Mouse (Mus musculus) kidney, postnatal 36 days (tissue): ENCODE data around the gene Nrsn1.
"Not testable (repeated sequence)": the region's sequence is repeated elsewhere in the genome, so short reads cannot be mapped to it uniquely, and the experiment has no call there.

Source experiments
- DNase-seq, 2 experiments: peaks; one replicate each; pipeline ENCODE4 v3.0.0; 2021 to 2022; ENCODE audit warnings: mixed read lengths in 2 of 2

Gene Nrsn1

DNA sequence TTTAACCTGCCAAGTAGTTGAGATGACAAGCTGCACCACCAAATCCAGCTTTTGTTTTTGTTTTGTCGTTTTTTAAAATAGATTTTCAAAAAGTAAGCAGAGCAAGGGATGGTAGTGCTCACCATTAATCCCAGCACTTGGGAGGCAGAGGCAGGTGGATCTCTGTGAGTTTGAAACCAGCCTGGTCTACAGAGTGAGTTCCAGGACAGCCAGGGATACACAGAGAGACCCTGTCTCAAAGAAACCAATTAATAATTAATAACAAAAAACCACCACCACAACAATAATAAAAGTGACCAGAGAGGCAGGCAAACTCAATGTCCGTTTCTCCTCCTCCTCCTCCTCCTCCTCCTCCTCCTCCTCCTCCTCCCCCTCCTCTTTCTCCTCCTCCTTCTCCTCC, at the start of gene Nrsn1:
Gene Nrsn1 (minus strand): TSS at position 101 of the 400 bp plus-strand sequence.
- DNase-seq, result not testable (repeated sequence)

DNA sequence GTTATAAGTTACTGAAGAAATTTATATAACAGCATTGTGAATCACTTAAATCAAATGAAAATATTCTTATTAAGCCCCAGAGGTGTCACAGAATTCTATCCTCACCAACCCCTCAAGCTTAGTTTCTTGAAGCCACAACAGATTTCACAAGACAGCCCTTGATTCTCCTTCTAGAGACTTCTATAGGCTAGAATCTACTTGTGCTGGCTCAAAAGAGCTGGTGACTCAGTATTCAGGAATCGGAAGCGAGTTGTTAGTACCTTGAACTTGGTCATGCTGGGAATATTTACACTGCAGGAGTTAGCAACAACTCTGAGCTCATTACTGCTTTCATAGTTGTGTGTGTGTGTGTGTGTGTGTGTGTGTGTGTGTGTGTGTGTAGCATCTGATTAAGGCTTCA, 41.8 kb upstream of the Nrsn1 start:
- DNase-seq, result no peak

DNA sequence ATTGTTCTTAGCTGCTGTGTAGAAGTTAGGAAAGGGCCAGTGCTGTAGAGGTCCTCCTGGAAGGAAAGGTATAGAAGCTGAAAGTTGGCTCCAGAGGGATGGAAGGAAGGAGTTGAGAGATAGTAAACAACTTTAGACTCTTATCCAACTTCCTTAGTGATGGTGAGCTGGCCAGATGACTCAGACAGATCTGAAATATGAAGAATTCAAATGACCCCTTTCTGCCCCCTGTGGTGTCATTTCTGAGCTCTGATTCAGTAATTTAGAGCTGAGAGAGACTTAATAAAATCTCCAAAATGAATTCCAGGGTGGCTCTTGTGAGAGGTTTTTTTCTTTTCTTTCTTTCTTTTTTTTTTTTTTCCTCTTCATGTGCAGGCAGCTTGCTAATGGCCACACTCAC, 39.8 kb upstream of the Nrsn1 start:
- DNase-seq, result no peak

DNA sequence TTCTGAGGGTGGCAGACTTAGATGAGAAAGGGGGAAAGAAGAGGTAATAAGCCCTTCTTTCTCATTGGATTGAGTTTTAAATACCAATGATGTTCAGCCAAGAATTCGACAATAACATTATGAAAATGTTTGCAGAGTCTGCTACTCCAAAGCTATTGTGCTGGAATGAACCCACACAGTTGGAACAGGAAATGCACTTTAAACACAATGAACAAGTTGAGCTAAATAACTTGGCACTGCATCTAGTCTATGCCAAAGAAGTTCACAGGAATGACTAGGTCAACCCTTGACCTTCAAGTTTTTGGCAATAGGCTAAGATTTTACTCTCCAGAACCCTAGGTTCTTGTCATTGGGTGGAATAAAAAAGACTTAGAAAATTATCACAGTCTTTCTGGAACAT, 18.4 kb upstream of the Nrsn1 start:
- DNase-seq, result no peak

DNA sequence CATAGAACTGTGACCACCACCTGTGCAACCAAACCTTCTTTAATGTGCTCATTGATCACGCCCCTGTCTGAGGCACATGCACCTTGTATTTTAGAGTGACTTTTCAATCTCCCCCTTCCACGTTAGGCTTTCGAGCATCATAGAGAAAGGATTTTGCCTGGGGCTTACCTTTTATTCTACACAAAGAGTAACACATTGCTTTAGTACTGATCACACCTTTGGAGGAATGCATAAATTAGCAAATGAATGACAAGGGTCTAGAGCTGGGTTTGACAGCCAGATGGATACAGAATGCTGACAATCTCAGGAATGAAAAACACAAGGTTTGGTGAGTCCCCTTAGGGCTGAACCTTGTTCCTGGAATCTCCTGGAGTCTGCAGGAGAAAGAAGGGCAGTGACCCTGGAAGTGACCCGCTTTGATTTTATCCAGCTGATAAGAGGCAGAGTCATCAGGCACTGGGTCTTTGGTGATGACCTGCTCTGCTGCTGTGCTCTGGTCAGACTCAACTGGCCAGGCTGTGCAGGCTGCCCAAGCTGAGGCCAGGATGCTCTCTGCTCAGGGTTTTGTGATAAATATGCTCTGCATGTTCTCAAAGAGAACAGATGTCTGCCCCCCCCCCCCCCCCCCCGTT, 4.7 kb upstream of the Nrsn1 start:
- no peak for DNase-seq

DNA sequence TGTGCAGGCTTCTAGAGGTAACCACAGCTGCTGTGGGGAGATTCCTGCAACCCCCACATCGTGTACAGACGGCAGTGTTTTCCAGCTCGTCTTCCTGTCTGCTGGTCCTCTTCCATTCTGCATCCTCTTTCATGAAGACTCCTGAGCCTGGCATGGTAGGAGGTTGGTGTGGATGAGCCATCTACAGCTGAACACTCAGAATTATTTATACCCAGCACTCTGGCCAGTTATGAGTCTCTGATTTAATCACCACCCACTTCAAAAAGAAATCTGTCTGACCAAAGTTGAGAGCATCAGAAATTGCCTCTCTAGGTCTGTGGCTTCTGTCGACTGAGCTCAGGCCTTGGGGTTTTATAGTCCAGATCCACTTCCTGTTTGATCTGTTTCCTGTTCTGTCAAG, 1.9 kb upstream of the Nrsn1 start:
- DNase-seq, result no peak

DNA sequence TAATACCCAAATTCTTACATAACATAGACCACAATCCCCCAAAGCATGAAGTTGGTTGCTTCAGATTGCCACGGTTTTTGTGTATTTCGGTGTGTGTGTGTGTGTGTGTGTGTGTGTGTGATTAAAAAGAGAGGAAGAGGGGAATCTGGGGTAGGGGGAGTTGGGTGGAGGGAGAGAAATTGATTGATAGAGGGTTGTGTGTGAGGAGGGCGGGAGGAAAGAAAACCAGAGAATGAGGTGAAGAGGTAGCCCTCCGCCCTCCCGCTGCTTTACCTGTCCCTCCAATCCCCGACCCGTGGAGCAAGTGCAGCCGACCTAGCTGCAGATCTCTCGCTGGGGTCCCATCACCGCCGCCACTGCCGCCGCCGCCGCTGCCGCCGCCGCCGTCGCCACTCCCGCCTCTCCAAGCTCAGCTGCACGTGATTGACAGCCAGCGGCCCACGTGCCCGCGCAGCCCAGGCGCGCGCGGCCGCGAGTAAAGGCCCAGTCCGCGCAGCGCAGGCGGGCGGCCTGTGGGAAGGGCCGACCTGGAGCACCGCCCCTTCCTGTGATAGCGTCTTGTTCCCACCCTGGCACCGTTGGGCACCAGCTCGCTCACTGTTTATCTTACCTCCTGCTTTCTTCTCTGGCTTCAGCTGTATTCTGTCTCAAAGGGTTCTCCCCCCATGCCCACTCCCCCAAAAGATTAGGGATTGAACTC, 583 bp downstream of the Nrsn1 start:
- DNase-seq, result peak; percentile 3 to 8

DNA sequence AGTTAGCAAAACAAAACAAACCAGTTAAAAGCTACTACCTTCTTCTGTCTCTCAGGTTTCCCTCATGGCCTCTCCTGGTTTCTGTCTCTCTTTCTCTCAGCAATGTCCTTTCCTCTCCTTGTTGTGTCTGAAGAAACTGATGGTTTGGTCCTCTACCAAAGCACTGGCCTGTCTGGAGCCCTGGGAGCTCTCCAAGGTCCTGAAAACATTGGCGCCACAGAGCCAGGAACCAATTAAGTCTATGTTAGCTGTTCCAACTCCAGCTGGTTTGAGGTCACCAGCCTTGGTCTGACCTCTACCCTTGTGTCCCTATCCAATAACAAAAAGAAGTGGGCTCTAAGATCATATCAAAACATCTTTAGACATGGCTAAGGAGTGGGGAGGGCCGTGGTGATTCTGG, 1.3 kb downstream of the Nrsn1 start:
- peak; percentile 63 to 83 for DNase-seq

DNA sequence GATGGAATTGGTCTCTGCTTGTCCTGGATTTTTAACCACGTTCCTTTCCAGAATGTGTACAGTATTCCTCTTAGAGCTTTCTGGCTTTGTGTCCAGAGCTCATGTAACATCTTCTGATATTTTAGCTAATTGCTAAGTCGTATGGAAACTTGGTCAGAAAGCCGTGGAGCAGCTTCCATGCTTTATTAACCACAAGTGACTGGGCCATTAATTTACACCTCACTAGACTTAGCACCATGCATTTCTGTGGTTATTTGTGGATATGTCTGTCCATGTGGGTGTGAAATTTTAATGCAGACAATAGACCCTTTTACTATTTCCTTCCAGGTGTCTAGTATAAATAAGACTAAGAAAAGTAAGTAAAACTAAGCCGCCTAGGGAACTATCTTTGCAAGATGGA, 7.6 kb downstream of the Nrsn1 start:
- no peak for DNase-seq

DNA sequence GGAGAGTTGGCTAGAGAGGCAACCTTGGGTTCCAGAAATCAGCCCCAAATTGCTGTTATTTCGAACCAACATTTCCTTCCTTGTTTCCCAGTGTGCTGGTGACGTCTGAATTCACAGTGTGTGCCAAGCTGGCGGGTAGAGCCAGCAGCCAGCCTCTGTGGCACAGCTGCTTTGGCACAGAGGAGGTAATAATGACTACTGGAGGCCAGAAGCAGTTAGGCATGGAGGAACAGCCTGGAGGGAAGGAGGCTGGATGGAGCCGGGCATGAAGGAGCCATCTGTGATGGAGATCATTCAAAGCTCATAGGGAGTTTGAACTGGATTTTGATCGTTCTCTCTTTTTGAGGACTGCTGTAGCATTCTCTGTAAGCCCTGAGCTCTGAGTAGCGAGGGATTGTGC, 12.7 kb downstream of the Nrsn1 start:
- DNase-seq, result no peak

DNA sequence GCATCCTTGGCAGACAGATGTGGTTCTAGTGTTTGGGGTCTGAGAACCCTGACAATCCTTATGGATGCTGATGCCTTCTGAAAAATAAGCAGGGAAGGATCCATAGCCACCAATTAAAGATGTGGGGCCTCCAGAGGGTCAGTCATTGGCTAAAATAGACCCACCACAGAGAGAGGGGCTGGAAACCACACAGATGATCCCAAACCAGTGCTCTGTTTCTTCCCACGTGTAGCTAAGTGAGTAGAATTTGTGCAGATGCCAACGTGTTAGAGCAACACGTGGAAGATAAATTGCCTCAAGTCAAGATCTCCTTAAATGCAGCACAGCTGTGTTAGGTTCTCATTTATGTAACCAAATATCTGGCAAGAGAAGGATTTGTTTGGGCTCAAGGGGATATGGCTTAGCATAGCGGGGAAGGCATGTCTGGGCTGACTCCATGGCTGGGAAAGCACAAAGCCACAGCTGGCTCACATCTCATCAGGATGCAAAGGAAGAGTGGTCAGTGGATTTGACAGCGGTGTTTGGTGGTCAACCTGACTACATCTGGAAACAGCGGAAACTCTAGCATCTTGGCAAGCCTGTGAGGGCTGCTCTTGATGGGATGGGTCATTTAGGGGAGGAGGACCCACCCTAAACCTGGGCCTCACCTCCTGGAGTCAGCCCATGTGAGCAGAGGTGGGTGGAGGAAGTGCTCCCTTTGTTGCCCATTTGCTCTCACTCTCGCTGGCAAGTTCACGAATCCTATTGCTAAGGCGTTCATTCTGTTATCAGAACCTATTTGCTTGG, 15.6 kb downstream of the Nrsn1 start:
- no peak for DNase-seq

DNA sequence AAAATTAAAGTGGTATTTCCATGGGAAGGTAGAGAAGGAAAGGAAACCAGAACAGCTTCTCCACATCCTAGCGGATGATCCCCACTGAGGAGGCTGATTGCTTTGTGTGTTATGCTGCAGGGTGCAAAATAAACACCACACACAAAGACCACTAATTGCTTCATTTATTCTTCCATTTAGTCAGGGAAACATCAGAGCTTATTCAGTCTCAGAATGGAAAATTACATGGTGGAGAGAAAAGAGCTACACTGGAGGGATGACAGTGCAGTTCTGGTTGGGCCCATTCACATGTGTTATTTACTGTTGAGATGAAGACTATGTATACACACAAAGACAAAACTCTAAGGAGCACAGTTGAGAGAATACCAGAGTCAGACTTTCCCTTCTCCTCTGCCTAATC, 18.4 kb downstream of the Nrsn1 start:
- DNase-seq, result no peak

DNA sequence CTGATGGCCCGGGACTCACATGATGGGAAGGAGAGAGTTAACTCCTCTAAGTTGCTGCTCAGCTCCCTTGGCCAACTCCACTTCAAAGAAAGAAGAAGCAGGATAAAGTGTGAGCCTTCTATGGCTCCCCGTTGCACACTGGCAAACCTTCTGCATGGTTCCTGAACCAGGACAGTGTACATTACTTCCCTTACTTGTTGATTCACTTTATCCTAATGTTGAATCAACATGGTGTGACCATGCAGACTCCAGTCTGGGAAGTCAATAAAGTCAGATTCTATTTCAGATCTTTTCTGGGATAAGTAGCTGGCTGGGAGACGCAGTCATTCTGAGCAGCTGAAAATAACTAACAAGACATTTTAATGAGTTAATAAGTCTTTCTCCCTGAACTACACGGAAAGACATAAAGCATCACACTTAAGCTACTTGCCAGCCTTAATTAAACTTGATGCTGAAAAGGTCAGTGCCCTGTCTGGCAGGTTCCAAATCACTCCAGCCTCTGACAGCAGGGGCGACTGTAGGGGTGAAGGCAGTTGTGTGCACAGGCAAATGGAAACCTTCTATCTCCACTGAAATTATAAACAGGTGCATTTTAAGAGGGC, 50.0 kb downstream of the Nrsn1 start:
- no peak for DNase-seq

DNA sequence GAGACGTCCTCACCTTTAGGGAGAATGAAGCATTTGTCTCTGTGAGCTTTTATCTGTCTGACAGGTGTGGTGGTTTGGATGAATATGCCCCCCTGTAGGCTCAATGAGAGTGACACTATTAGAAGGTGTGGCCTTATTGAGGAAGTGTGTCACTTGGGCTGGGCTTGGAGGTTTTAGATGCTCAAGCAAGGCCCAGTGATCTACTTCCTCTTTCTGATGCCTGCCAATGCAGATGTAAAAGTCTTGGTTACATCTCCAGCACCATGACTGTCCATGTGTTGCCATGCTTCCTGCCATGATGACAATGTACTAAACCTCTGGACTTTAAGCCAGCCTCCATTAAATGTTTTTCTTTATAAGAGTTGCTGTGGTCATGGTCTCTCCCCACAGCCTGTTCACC, 51.9 kb downstream of the Nrsn1 start:
- DNase-seq, result no peak

DNA sequence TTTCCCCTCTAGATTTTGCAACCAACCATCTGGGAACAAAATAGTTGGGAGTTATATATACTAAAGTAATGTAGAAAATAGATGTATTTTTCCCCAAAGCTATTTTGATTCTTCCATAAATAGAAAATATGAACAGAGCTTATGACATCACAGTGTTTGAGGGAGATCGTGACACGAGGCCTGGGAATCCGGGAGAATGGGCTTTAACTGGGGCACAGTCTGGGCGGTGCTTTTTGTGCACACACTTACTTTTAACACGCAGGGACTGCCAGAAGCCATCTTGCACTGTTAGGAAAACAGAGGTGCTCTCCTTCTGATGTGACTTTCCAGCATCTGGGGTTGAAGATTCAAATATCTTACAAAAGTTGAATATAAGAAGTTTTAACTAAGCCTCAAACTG, 63.4 kb downstream of the Nrsn1 start:
- DNase-seq, result no peak
